Mouse (Mus musculus) CD8-positive naive resting alpha-beta T cell, adult 2 months (primary cell): ENCODE measurements around the gene Ankrd39.
A peak's percentile ranks its signal among the peaks of the same experiment; 100 is the strongest.

Source experiments
- DNase-seq, 2 experiments: peaks; one replicate each; pipeline ENCODE4 v3.0.0; 2022; ENCODE audit warnings: low read depth in 2 of 2, low spot score in 2 of 2

The Ankrd39 gene

DNA sequence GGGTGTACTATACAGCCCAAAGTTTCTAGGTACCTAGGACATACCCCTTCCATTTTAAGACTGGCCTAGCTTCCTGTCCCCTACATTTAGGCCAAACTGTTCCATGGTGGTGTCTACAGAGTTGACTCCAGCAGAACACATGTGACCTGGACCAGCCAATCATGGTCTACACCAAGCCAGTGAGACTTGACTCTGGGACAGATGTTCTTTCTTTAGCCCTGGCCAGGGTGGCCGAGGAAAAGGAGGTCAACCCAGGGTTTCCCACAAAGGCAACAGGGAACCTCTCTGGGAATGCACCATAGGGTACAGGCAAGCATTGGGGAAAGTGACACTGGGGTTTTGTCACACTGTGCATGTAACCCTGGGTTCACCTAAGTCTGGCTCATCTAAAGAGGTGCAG is 25.5 kb upstream of the Ankrd39 start:
- DNase-seq = no peak

DNA sequence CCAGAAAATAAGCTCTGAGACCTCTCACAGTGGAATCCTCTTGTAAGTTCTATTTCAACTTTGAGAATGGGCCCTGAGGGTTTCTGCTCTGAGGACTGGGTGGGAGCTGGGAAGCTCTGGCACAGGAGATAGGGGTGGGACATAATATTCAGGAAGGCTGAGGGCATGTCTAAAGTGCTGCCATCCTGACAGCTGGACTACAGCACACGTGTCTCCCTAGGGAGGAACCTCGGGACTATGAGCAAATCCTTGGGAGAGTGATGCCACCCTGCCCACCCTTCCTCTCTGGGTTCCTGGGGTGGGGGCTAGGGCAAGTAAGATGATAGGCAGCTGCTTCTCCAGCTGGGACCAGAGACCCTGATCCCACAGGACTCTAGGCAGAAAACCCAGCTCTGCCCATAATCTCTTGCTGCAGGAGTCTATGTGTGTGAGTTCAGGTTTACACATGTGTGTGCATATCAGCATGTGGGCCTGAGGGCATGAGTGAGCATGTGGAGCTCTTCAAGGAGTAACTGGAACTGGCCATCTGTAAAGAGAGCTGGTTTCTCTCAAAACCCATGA is 25.0 kb upstream of the Ankrd39 start:
- no peak for DNase-seq

DNA sequence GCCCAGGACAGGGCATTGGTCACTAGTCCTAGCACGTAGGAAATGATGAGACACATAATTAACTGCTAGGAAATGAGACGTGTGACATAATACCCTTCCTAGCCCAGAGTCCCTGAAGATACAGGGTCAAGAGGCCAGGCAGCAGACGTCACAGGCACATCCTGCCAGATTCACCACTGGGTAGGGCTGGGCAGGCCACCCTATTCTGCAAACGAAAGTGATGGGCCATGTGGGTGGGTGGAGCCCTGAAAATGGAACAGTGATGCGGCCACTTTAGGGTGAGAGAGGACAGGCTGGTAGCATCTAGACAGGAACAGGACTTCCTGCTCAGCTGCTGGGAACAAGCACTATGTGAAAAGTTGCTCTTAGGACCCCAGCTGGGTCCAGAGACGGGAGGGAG is 24.4 kb upstream of the Ankrd39 start:
- DNase-seq = no peak

DNA sequence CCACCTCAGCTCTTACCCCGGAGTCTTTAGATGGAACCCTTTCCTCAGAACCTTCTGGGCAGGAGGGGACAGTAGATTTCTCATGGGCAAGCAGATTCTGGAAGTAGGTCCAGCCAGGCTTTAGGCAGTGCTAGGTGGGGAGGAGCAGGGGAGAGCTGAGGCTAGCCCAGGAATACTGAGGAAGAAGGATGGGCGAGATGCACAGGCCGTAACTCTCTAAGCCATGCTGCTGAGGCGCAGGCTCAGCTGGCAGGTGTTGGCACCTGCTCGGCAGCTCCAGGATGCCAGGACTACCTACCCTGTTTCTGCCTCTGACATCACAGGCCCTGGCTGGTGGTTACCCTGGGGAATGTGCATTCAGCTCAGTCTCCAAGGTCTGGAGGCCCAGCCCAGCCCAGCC is 23.1 kb upstream of the Ankrd39 start:
- DNase-seq = no peak

DNA sequence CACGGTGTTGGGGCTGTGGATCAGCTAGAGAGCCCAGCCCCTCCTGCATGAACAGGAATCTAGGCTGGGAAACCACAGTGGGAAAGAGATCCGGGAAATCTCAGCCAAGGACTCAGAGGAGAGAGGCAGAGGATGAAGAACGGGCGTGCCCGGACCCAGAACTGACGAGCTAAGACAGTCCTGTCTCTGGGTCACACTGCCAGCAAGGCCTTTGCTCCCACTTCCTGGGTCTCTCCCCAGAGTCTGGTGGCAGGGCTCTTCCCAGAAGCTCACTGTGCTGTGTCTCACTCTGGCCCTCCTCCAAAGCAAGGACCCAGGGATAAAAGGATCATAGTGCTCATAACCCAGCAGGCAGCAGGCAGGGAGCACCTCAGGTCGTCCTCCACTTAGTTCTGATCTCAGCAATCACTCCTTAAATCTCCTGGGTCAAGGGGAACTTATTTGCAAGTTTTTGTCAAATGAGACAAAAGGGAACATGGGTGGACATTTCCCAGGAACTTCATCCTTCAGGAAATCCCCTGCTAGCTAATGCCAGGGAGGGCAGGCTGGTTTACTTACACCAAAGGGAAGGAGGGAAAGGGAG is 22.5 kb upstream of the Ankrd39 start:
- DNase-seq = no peak

DNA sequence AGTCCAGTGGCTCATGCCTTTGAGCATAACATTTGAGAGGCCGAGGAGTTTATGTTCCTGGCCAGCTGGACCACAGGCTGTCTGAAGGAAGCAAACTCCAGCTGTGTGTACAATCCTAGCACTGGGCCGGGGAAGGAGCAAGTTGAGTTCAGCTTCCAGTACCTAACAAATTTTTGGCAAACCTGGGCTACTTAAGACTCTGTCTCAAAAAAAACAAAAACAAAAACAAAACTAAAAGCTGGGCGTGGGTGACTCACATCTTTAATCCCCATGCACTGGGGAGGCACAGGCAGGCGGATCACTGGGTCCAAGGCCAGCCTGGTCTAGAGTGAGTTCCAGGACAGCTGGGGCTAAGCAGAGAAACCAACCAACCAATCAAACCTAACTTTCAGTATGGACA is 21.5 kb upstream of the Ankrd39 start:
- no peak for DNase-seq

DNA sequence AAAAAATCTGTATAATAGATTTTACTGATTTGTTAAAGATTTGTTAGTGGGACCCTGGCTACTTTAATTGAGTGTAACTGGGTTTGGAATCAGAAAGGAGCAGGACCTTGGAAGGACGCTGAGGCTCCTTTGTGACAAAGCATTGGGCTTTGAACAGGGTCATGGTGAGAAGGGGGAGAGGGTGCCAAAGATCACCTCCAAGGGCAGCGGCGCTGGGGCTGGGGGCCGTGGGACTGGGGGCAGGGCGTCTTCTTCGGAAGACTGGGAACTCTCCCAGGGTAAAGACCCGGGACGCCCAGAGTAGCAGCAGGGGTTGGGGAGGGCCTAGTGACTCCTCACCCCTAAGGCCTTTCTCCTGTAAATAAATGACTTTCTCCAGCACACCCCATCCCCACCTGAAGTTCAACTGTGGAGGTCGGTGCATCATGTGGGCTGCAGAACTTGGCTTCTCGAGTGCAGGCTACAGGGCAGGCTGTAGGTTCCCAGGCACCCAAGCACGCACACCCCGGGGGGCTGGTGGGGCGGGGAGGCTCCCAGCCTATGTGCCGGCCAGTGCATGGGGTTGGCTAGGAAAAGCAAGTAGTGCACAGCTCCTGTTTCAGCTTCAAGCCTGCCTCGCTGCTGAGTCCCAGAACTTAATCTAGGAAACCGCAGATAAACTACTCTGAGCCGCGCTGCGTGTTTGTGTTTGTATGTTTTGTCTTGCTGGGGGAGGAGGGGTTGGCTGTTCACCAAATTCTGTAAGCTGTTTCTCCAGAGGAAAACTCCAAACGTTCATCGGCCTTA is 20.8 kb upstream of the Ankrd39 start:
- DNase-seq = no peak

DNA sequence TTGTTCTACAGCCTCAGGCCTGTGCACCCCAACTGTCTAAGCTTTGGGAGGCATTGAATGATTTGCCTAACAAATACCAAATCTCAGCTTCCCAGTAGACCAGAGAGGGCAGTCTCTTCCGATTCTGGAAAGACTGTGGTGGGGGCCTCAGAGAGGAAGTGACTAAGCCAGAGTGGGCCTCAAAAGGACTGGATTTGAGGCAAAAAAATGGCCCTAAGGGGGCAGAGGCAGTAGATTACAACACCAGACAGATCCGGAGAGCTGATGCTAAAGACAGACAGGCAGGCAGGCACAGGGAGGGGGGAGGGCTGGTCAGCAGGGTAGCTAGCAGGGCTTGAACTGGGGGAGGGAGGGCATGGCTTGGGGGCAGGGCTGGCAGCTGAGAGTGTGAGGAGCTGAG is 19.2 kb upstream of the Ankrd39 start:
- no peak for DNase-seq

DNA sequence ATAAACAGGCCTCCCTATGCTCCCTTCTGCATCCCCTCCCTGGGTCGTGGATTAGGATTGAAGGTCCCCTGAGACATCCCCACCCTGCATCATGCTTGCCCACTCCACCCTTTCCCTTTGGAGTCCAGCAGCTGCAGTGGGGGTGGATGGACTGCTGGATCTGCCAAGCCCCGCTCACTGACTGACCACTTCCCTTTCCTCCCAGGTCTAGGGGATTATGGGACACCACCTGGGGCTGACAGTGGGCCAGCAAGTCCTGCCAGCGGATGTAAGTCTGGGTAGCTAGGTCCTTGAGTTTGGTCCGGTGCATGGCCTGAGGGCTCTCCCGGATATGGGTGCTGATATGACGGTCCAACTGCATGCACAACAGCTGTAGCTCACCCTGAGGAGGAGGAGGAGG is 16.9 kb upstream of the Ankrd39 start:
- no peak for DNase-seq

DNA sequence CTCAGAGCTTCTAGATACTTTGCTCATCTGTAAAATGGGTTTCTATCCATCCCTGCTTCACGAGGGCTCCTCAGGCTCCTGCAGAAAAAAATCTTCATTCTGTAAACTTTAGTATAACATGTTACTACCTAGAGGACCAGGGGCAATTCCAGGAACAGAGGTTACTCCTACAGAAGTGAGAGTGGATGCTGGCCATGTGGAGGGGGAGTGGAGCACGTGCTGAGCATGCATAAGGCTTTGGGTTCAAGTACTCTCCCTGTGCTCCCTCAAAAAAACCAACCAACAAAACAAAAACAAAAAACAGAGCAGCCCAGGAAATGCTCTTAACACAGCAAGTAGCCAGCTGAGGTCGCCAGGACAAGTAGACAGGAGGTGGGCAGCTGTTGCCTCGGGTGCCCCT is 16.4 kb upstream of the Ankrd39 start:
- no peak for DNase-seq

DNA sequence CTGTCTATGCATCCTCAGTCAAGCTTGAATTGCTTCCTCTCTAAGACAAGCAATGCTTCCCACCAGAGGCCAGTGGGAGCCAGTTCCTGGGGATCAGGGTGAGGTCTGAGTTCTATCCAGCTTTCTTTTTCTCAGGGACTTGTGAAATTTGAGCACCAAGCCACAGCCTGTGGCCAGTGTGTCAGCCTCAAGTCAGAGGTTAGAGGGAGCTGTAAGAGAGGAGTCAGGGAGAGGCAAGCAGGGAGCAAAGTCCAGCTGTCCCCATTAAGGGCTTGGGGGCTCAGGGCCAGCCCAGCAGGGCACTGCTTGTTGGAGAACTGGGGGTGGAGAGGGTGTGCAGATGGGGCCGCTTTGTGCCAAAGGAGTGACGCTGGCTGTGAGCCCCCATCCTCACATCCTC is 16.0 kb upstream of the Ankrd39 start:
- no peak for DNase-seq

DNA sequence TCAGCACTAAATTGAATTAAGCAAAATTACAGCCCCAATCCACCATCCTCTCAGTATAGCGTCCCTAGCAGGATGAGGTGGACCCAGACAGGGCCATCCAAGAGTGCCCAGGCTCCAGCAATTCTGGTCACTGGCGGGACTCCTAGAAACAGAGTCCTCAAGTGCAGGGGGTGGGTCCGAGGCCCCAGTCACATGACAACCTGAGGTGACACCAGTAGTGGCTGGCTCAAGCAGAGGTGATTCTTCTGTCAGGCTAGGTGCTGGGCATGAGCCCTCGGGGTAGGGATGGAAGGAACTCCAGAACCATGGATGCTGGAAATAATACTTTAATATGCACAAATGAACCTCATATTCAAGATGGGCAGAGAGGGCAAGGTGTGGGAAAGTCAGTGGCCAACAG is 15.1 kb upstream of the Ankrd39 start:
- DNase-seq = no peak

DNA sequence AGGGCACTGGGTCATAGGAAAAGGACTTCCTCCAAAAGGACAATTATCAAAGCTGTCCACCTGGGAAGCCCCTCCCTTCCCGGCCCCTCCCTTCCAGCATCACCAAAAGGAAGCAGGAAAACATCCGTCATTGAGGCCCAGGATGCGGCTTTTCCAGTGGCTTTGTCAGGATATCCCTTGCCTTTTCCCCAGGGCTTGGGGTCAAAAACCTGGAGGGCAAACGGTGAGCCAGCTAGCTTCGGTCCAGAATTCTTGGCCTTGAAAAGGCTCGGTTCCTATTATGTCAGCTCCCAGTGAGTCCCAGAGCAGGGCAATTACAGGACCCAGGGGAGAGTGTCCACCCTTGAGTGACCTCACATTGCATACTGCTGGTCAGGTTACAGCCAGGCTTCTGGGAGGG is 13.7 kb upstream of the Ankrd39 start:
- no peak for DNase-seq

DNA sequence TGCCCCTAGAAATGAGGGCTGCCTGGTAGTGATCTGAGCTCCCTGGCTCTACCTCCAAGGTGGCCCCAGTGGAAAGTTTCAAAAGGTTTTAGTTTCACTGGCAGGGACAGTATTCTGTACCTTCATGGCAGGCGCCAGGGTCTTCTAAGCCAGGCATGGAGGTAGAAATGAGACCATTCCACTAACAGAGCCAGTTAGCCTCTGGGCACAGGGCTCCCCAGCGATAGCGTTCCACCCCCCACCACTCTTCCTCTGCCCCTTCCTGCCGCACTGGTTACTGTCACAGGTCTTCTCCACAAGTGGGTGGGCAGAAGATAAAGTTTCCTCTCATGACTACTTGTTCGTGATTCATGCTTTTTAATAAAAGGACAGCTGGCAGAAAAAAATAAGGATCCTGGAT is 12.6 kb upstream of the Ankrd39 start:
- no peak for DNase-seq

DNA sequence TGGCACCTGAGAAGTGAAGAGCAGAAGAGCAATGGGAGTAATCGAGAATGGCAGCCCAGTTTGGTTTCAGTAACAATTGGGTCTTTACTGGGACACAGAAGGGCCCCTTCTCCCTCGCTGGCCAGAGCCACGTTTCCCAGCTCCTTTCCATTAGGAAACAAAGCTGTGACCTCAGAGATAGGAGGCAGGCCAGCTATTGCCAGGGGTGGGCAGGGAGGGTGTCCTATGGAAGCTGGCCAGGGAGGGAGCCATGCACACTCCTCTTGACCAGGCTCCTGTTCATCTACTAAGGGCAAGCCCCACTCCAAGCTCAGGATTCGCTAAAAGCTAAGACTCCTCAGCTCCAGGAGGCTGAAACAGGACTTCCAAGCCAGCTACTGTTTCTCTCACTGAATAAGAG is 12.0 kb upstream of the Ankrd39 start:
- DNase-seq = no peak

DNA sequence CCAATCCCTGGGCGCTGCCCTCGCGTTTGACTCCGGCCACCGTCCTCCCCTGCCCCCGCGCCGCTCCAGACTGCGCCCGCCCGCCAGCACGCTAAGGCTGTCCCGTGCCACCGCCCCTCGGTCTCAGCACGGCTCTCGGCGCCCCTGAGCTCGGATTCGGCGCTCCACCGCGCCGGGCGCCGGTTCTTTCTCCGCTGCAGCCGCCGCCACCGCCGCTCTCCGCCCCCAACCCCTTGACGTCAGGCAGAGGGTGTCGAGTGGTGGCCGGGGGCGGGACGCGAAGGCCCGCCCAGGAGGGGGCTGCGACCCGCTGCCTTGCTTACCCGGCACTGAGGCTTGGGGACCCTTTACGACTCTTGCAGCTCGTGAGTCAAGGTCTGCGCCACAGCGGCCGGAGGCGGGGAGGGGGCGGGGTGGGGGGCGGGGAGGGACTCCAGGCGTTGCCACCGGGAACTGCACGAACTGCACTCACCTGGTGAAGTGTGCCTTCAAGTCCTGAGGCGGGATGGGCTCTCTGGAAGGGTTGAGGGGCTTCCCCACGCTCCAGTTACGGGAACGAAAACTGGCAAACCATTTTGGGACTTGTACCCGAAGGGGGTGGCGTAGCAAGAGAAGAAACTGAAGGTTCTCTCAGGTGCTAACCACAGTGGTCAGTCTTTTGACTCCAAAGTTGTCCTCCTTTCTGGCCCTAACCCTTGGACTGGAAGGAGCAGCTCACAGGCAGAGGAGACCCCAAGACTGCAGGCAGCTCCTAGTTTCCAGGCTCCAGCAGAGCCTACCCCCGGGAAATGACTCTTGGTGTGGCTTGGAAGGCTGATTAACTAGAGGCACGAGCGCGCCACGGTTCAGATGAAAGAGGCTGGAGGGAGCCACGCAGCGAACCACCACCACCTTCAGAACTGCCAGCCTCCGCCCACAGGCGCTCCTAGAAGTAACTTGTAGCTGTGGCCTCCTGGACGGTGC is 11.1 kb upstream of the Ankrd39 start, which contains the start of gene Sema4c:
Gene Sema4c, minus strand, starts transcription at position 319 of the 963 bp plus-strand sequence.
- DNase-seq = peak; percentile 38 to 45

DNA sequence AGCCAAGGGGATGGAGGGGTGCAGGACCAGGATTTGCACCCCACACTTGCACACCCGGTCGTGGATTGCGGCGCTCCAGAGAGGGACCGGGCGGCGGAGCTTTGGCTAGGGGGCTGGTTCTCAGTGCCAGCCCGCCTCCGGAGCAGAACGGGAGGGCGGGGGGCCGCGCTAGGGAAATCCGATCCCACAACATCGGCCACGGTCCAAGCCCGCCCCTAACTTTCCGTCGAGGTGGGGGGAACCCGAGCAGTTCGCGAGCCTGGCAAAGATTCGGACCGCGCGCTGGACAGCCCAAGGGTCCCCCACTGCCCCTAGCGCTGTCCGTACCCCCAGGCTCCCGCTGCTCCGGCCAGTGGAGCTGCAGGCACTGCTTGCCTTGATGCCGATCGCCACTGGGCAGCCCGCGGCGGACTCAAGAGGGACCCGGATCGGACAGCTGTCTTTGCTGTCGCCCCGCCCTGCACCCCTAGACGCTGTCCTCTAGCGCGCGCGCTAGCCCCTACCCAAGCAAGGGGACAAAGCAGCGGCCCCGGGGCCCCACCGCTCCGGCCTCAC is 10.3 kb upstream of the Ankrd39 start:
- DNase-seq = peak in 1 of 2 experiments; percentile 16

DNA sequence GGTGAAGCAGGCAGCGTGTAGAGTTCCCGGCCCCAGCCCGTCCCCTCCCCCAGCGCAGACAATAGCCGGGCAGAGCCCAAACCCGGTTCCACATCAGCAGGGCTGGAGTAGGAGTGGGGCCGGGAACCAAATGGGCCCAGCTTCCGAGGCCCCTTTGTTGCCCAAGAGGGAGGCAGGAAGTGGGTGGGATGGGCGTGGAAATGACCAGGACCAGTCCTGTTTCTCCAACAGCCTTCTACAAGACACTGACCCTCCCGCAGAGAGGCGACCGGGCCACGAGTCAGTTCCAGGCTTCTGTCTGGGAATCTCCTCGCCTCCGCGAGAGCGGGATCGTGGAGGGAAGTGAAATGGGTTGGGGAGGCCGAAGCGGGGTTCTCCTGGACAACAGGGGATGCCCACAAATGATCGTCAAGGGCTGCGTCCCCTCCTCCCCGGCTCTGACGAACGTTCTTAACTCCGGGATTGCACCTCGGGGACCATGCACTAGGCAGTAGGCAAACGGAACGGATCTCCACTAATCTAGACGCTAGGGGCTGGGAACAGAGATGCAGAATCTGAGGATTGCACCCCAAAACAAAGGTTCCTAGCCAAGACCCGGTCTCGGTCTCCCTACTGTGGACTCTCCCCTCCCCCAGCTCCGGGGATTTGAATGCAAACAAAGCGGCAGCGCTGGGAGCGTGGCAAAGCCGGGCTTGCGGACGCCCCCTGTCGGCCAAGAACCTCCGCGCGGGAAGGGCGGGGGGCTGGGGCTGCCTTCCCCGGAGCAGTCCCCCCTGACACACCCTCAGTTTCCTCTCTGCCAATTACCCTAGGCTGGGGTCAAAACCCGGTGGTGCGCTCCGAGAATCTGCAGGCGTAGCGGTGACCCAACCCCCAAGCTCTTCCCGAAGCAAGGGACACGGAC is 9.6 kb upstream of the Ankrd39 start:
- DNase-seq = peak; percentile 76 to 80

DNA sequence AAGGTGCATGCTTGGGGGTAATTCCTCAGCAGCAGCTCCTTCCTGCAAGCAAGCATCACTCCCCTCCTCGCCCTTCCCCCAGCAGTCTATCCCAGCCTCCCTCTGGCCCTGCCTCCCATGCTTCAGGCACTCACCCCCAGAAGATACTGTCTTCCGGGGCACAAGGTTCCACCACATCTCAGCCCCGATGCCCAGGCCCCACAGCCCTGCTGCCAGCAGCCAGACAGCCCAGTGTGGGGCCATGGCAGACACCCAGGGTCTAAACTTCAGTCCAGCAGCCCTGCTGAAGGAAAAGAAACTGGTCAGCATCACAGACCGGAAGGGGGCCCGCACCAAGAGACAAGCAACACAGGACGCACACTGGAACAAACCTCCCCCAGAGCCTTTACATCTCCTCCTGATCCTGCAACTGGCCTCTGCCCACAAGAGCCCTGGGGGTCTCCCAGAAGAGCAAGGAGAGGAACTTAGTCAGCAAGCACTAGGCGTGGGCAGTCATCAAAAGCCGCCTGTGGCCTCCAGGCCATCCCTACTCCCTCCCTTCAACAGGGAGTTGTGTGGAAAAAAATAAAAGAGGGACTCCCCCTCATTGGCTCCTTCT is 8.7 kb upstream of the Ankrd39 start:
- no peak for DNase-seq
